Mouse (Mus musculus): Measurements from ENCODE around the gene Lrtm1. TPM values are rescaled to one million over a fixed set of nuclear protein-coding genes. Genes with fewer than 3 reads are reported as not detected.

The Lrtm1 gene
- total RNA-seq, 2 experiments from 2014 or later: not detected

DNA sequence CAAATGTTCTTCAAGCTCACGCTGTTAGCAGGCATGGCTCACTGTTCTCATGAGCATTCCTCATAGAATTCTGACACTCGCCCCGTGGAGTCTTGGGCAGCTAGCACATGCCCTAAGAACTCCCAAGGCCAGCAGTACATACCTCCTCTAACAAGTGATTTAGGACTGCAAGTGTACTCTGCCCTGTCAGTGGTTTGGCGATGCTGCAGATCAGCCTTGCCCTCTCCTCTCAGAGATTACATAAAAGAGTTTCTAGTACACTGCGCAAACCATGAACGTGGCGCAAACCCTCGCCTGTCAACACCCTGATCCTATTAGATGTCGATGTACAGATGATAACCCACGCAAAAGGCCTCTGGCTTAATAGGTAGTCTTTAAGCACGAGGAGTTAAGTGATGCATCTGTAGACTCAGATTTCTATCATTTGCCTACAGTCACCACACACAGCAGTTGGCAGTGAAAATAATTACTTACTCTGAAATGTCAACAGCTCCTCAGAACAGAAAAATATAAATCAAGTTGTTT is 11.9 kb downstream of the Lrtm1 start:
- intact Hi-C loops (cut with DNase I): no loop called here
- no peak for DNase-seq (ENCODE audit: low spot score in 2 of 2)

DNA sequence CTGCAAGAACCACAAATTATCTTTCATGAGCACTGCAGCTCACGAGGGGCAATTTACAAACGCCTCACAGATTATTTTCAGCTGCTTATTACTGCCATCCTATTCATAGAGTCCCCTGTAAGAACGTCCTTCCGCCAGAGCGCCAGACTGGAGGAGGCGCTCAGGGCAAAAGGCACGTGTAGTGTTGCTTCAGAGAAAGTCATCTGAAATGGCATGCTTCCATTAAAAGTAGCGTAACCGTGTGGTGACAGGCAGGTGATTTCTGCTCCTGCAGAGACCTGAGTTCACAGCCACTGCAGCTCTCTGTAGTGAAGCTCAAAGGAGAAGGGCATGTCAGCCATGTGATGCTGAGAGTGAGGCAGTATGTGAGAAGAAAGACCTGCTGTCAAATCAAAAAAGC is 12.5 kb downstream of the Lrtm1 start:
- peak in 1 of 2 experiments; percentile 19 for DNase-seq (ENCODE audit: low spot score in 2 of 2)
- intact Hi-C loops (cut with DNase I): no loop called here

DNA sequence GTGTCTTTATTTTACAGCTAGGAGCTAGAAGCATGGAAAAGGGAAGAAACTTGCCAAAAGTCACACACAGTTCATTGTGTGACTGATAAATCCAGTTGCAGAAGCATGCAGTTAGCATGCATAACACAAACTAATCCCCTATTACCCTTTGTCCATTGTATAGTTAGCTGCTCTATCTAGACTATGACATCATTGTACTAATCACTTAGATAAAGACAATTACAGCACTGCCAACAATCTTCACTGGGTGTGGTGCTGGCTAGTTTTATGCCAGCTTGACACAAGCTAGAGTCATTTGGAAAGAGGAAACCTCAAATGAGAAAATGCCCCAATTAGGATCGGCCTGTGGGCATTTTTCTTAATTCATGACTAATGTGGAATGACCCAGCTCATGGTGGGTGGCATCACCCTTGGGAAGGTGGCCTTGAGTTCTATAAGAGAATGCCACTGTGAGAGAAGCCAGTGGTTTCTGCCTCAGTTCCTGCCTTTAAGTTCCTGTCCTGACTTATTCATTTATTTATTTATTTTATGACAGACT is 13.9 kb downstream of the Lrtm1 start:
- no peak for DNase-seq (ENCODE audit: low spot score in 2 of 2)
- intact Hi-C loops (cut with DNase I): no loop called here

DNA sequence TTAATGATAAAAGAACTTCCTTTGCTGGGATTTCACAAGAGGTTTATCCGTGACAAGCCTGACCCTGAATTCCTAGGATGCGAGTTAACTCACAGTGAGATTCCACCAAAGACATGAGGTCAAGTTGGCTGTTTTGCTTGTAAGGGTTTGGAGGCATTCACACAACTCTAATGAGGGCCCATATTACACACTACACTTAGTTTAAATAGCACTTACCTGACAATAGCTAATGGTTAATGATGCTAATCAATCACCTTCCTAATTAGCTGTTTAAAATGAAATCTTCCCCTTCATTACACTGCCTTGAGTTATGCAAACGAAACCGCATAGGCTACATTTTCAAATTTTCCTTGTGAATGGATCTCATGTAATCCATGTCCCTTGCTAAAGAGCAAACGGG is 20.2 kb downstream of the Lrtm1 start:
- intact Hi-C loops (cut with DNase I): no loop called here

DNA sequence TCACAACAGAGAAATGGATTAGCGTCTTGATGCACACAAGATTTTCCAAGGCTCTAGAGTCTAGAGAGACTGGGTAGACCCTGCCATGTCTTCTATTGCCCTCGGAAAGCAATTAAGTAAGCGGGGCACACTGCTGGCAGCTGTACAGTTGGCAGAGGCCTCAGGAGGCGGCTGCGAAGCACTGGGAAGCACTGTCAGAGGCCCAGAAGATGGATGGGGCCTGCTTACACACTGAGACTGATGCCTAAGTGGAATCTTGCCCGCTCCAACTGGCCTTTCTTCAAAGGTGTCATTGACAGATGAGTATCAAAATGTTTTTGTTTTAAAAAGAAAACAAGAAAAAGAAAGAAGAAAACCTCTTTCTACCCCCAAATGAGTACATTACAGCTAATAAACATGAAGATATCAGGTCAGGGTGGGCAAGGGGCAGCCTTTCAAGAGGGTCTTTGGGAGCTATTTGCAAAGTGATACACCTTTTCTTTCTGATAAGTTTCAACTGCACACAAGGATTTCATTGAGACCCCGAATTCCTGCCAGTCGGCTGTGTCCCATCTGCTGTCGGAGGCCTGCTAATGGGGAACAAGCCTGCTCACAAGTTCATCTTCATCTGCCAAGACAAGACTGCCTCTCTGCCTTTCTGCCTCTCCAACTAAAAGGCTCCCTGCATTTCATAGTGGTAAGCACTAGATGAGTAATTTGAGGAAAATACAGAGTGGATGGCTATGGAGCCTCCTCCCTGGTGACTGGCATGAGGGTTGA is 22.8 kb downstream of the Lrtm1 start:
- DNase-seq (ENCODE audit: low spot score in 2 of 2): peak in 1 of 2 experiments; percentile 34
- intact Hi-C loops (cut with DNase I): no loop called here

More for the DNA sequence above, 20.2 kb downstream of the Lrtm1 start:
- no peak for DNase-seq (ENCODE audit: low spot score in 2 of 2)

DNA sequence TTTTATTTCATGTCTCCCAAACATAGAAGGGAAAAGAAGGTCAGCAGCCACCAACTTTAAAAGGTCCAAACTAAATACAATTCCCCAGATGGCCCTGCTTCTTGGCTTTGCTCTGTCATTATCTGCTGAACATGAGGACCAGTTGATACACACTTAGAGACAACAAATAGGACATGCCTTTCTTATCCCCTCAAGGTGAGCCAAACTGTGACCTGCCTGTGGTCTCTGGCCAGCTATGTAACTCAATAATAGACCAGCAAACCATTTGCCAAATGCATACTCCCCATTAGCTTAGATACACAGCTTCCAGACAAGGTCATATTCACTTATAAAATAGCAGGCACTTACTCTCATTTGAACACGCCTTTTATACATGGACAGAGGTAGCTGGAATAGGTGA is 23.5 kb downstream of the Lrtm1 start:
- intact Hi-C loops (cut with DNase I): no loop called here
- no peak for DNase-seq (ENCODE audit: low spot score in 2 of 2)

DNA sequence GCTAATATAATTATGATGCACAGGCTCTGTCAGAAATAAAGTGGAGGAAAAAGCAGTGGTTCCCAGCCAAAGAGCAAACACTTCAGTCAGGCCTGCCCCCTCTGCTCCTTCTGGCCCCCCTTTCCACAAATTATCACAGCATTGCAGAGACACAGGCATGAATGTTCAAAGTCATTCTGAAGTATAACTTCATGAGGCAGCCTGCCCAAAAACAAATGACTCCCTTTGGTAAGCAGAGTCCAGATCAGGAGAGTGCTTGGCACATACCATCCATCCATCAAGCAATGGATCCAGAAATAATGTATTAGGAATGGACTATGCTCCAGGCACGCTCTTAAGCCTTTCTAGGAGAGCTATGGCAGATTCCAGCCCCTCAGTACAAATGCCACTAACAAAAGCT is 24.3 kb downstream of the Lrtm1 start:
- DNase-seq (ENCODE audit: low spot score in 2 of 2): no peak
- intact Hi-C loops (cut with DNase I): no loop called here

DNA sequence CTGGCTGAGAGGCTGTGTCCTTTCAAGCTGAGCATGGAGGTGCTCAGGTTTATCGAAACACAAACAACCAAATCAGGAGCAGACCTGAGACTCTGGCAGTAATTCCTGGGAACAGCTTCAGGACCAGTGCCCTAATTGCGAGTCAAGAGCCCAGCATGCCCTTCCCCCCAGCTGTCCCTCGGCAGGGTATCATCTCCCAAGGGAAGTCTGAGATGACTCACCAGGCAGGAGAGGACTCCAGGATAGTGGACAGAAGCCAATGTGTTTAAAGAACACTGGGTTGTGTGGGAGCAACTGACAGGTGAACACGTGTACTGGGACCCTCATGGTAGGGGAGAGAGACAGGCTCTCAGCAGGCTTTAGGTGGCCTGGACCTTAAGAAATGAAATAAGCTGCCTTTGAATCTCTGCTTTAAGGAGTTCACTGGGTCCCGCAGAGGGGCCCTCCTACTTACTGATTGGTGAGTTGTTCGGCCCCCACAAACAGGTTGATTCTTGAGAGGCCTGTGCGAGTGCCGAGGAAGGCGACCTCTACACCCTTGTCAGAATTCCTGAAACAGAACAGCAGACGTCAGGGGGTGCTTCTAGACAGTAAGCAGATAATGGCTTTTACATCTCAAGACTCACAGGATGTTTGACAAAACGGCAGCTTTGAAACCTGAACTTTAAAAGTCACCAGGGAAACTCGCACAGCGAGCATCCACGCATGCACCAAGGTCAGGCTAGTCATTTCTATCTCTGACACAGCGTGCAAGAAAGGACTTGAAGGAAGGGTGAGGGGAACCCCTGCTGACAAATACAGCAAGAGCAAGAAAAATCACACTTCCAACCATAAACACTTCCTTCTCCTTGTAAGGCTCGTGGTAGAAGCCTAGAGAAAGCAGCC is 34.2 kb downstream of the Lrtm1 start:
- no peak for DNase-seq (ENCODE audit: low spot score in 2 of 2)
- intact Hi-C loops (cut with DNase I): no loop called here

DNA sequence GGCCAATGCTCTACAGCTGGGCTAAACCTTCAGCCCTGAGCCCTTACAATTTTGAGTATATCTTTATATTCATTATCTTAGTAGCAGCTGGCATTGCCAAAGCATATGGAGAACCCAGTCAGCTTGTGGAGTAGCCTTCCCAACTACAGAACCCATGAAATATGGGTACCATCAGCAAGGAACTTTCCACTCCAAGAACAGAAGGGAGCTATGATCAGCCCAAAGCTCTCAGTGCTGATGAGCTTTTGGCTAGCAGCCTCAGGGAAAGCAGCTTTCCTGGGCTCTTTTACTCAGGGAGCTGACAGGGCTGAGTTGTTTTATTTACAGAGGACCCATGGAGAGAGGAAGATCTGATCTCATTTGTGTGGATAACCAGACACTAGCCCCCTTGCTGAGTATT is 42.7 kb downstream of the Lrtm1 start:
- no peak for DNase-seq (ENCODE audit: low spot score in 2 of 2)
- intact Hi-C loops (cut with DNase I): no loop called here

DNA sequence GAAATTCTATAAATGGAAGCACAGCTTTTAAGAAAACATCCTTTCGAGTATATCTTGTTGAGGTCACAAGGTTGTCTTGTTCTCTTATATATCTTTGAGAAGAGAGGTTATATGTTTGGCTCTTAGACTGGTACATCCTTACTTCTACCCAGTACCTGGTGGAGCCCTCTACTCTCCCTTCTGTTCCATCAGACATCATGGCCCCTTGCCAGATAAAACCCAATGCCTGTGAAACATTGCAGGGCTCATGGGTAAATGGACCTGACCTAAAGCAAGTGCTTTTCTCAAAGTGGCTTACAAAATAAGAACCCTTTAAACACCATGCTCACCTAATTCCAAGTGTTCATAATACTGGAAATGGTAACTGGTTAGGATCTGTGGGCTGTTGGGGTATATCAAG is 43.5 kb downstream of the Lrtm1 start:
- DNase-seq (ENCODE audit: low spot score in 2 of 2): no peak
- intact Hi-C loops (cut with DNase I): no loop called here

DNA sequence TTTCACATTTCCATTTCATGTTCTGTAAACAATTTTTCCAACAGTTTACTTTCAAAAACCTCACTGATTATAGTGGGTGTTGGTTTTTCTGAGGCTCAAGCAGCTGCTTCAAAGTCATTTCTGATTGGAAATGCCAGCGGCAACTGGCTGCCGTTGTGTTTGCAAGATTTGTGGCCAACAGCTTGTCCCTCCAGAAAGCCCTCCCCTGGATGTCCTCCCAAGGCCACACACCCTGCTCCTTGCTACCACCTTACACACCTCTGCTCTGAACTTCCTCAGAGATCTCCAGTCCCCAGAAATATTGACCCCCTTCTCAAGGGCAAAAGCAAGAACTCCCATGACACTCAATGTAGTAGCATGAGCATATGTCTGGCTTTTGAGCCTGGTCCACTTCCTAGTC is 44.7 kb downstream of the Lrtm1 start:
- intact Hi-C loops (cut with DNase I): no loop called here
- DNase-seq (ENCODE audit: low spot score in 2 of 2): no peak

DNA sequence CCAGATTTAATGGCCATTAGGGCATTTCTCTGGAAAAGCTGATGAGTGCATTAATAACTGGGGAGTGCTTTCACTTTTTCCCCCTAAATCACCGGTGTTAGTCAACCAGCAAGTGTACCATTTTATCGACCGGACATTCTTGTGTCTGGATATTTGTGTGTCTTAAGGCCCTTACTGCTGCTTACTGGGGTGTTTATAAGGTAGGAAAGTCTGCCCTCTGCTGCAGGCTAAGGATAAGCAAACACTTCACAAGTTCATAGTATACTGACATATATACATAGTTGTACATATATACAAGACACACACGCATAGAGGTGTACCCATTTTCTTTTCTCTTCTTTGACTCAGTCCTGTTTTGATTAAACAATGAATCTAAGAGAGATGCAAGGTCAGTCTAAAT is 55.7 kb downstream of the Lrtm1 start:
- no peak for DNase-seq (ENCODE audit: low spot score in 2 of 2)
- intact Hi-C loops (cut with DNase I): loop anchor here (10.0 kb wide), 1 partner anchor 549 kb away; no protein-coding TSS in a partner anchor

DNA sequence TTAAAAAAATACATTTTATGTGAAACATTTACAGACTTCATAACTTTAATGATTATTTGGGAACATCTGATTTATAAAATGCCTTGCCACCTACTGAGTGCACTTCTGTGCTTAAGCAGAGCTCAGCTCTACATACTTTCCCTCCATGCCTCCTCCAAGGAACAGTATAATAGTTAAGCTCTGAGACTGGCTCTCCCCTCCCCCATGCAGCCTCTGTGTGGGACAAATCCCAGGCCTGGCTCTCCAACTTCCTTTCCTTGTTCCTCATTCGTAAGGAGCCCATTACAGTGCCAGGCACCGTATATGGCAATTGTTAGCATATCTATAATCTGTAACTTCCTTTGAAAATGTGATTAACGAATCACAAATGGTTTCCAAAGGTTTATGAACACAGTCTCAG is 59.4 kb downstream of the Lrtm1 start:
- intact Hi-C loops (cut with DNase I): loop anchor here (10.0 kb wide), 1 partner anchor 553 kb away; no protein-coding TSS in a partner anchor
- no peak for DNase-seq (ENCODE audit: low spot score in 2 of 2)

DNA sequence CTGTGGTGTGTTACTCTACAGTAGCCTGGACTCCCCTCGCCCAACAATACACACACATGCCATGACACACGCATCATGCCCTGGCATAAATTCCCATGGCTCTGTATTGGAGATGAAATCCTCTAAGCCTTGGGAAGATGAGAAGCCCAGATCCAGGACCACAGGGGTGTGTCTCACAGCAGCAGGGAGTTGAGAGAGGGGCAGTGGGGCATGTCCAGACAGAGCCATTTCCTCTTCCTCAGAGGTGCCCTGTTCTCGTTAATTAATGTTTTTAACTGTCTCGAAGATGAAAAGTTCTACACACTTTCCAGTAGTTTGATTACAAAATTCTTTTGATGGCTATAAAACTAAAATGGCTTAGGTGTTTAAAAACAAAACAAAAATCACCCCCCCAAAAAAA is 62.2 kb downstream of the Lrtm1 start:
- no peak for DNase-seq (ENCODE audit: low spot score in 2 of 2)
- intact Hi-C loops (cut with DNase I): no loop called here

DNA sequence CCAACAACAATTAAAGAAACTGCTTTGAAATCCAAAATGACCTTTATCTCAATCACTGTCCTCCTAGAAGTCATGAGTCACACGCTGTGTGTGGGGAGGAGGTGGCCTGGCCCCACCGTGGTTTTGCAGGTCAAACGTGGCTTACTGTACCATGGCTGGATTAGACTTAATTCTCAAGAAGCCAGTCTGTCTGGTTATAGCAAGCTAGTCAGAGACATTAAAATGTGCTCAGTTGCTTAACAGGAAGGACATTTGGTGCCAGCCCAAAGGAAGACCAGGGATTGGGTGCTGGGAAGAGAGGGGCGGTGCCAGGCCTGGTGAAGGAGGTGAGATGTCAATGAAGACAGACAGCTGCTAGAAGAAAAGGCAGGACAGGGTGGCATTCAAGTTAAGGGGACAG is 62.6 kb downstream of the Lrtm1 start:
- intact Hi-C loops (cut with DNase I): no loop called here
- no peak for DNase-seq (ENCODE audit: low spot score in 2 of 2)

DNA sequence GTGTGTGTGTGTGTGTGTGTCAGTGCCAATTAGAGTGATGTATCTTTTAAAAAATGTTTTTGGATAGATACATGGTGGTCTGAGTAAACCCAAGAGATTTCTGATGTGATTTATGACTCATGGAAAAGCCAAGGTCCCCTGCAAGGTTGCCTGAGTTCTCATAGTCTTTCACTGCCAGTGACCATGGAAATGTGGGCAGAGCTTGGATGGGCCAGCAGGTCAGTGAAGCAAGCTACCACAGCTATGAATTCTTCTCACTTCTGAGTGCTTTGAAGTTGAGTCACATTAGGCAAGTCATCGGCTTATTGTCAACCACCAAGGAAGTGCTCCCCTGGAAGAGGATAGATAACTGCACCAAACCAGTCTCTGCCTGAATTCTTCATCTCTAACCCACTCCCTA is 64.2 kb downstream of the Lrtm1 start:
- no peak for DNase-seq (ENCODE audit: low spot score in 2 of 2)
- intact Hi-C loops (cut with DNase I): no loop called here

All from left cerebral cortex, postnatal 14 days (tissue).